Comparison of ENCODE assay signal across 19 mouse cellular contexts in genomic region chr12:3255966-3256365, GRCm38 (mm10). TPM values are rescaled to one million over a fixed set of nuclear protein-coding genes. Genes with fewer than 3 reads are reported as not detected.
DNase-seq lines count a peak whose midpoint lies in the region; ATAC-seq and TF ChIP-seq lines count a peak whose summit lies in the region.
"Had no signal": no experiment of that assay in that cellular context is flagged by ENCODE, and none has a peak within 500 bp of the region (broad histone marks: within the 10 kb centered on the region; RNA-seq: fewer than 3 reads in every experiment).

No protein-coding gene starts in this region.

- no peak overlapping the region for H3K4me2 ChIP-seq in liver, embryonic 13.5 days
- no peak overlapping the region for H3K4me2 ChIP-seq in liver, embryonic 11.5 days
- H3K4me2 ChIP-seq in liver, embryonic 15.5 days = no peak overlapping the region
- H3K4me2 ChIP-seq: forebrain, embryonic 13.5 days; heart, embryonic 11.5 days; hindbrain, embryonic 14.5 days; intestine, embryonic 15.5 days had no signal

- no peaks in the 10 kb centered on the region for H3K9me3 ChIP-seq in liver, embryonic 13.5 days (replicated peaks)
- H3K9me3 ChIP-seq in liver, embryonic 11.5 days (ENCODE audit: control insufficient read depth, low read length) = no peaks in the 10 kb centered on the region
- no peaks in the 10 kb centered on the region for H3K9me3 ChIP-seq in liver, embryonic 15.5 days (replicated peaks)
- H3K9me3 ChIP-seq: embryonic facial prominence, embryonic 10.5 days; forebrain, embryonic 13.5 days; hindbrain, embryonic 10.5 days; intestine, embryonic 15.5 days had no signal

- peaks cover 67% of the 10 kb centered on the region for H3K36me3 ChIP-seq in liver, embryonic 13.5 days
- H3K36me3 ChIP-seq in liver, embryonic 11.5 days (ENCODE audit: control insufficient read depth, insufficient read depth, low read length) = peaks cover 4% of the 10 kb centered on the region
- peaks cover 66% of the 10 kb centered on the region for H3K36me3 ChIP-seq in liver, embryonic 15.5 days (replicated peaks)

- DNase-seq in adrenal gland, postnatal 14 days = peak; percentile 23
- no peak for DNase-seq in adrenal gland, adult 18-20 months (ENCODE audit: low spot score in 2 of 2)
- DNase-seq in liver, embryonic 13.5 days = no peak
- no peak for DNase-seq in liver, embryonic 11.5 days (ENCODE audit: low spot score)
- DNase-seq in Patski (ENCODE audit: low read depth, low spot score) = no peak
- no peak for DNase-seq in layer of hippocampus, adult 2 months (ENCODE audit: low spot score in 2 of 2)
- DNase-seq: cerebellum, adult 2 months; cerebellum, postnatal 10 days; forebrain, postnatal 0 days; heart, adult 2 months; kidney, adult 18-20 months had no signal

- peak overlapping the region; percentile 59 for H3K27ac ChIP-seq in liver, embryonic 13.5 days
- H3K27ac ChIP-seq in liver, embryonic 11.5 days (ENCODE audit: low read depth, low read length) = no peak overlapping the region
- peak overlapping the region; percentile 38 for H3K27ac ChIP-seq in liver, embryonic 15.5 days (replicated peaks)
- H3K27ac ChIP-seq in layer of hippocampus, adult 2 months = no peak overlapping the region
- H3K27ac ChIP-seq: embryonic facial prominence, embryonic 10.5 days; forebrain, embryonic 13.5 days; heart, adult 2 months; hindbrain, embryonic 10.5 days; hindbrain, embryonic 14.5 days; intestine, embryonic 15.5 days had no signal

- no peak for TF ChIP-seq CTCF in Patski (IDR thresholded peaks at IDR 0.05)
- TF ChIP-seq CTCF in layer of hippocampus, adult 2 months (conservative IDR thresholded peaks at IDR 0.05) = no peak

- no peak overlapping the region for H3K4me3 ChIP-seq in liver, embryonic 13.5 days (replicated peaks)
- H3K4me3 ChIP-seq in liver, embryonic 11.5 days (ENCODE audit: low read depth, low read length) = no peak overlapping the region
- H3K4me3 ChIP-seq in liver, embryonic 15.5 days (replicated peaks) = no peak overlapping the region
- H3K4me3 ChIP-seq in layer of hippocampus, adult 2 months = no peak overlapping the region
- H3K4me3 ChIP-seq: embryonic facial prominence, embryonic 10.5 days; forebrain, embryonic 13.5 days; heart, adult 2 months; hindbrain, embryonic 10.5 days; intestine, embryonic 15.5 days had no signal

- peak overlapping the region; percentile 26; the same call in 1 of the 2 replicates for H3K9ac ChIP-seq in liver, embryonic 13.5 days
- H3K9ac ChIP-seq in liver, embryonic 11.5 days (ENCODE audit: low read depth, low read length) = no peak overlapping the region
- no peak overlapping the region for H3K9ac ChIP-seq in liver, embryonic 15.5 days
- H3K9ac ChIP-seq: forebrain, embryonic 13.5 days; forebrain, postnatal 0 days; hindbrain, embryonic 14.5 days; intestine, embryonic 15.5 days had no signal

- H3K4me1 ChIP-seq in liver, embryonic 13.5 days (replicated peaks) = peaks cover 20% of the 10 kb centered on the region
- peaks cover 3% of the 10 kb centered on the region for H3K4me1 ChIP-seq in liver, embryonic 11.5 days (replicated peaks; ENCODE audit: control insufficient read depth, insufficient read depth, low read length)
- peaks cover 14% of the 10 kb centered on the region for H3K4me1 ChIP-seq in liver, embryonic 15.5 days (replicated peaks)
- H3K4me1 ChIP-seq: embryonic facial prominence, embryonic 10.5 days; forebrain, embryonic 13.5 days; hindbrain, embryonic 10.5 days; intestine, embryonic 15.5 days had no signal

- CTCF ChIA-PET in Patski (lab: Charles Lee) = interaction anchor here (1.0 to 1.3 kb wide), 3 partner anchors 11 to 135 kb away, joined by 3 to 4 read pairs (median 3); no protein-coding TSS in a partner anchor

- H3K27me3 ChIP-seq in liver, embryonic 13.5 days = no peaks in the 10 kb centered on the region
- H3K27me3 ChIP-seq in liver, embryonic 11.5 days (replicated peaks; ENCODE audit: control insufficient read depth, insufficient read depth, low read length) = no peaks in the 10 kb centered on the region
- no peaks in the 10 kb centered on the region for H3K27me3 ChIP-seq in Patski
- no peaks in the 10 kb centered on the region for H3K27me3 ChIP-seq in liver, embryonic 15.5 days
- H3K27me3 ChIP-seq: forebrain, embryonic 13.5 days; intestine, embryonic 15.5 days had no signal

- no peak for ATAC-seq in liver, embryonic 13.5 days (ENCODE audit: low read depth)
- ATAC-seq in liver, embryonic 11.5 days (replicated peaks; ENCODE audit: low FRiP score) = no peak
- ATAC-seq in Patski = peak; percentile 44
- no peak for ATAC-seq in liver, embryonic 15.5 days (ENCODE audit: insufficient read depth)
- ATAC-seq: activated CD4-positive, CD25-positive, alpha-beta regulatory T cell, adult 4 months; forebrain, embryonic 13.5 days; forebrain, postnatal 0 days; intestine, embryonic 15.5 days had no signal

- POLR2A ChIA-PET in Patski (lab: Charles Lee) = interaction anchor here (0.7 kb wide), 1 partner anchor 53 kb away, joined by 3 read pairs; the partner anchor contains the start of gene Rab10

- in situ Hi-C loops in Patski (cut with MboI; ENCODE audit: low pct_unique_long_range_greater_than_20kb) = no loop called here

RNA-seq across cellular contexts. Expression of gene Rab10, which starts 53.8 kb away (rescaled TPM):
- total RNA-seq in adrenal gland, postnatal 14 days (2021) = 157 TPM in 2 replicates
- 100 to 1,000 TPM; 142 to 220 TPM for total RNA-seq in adrenal gland, adult 18-20 months (2021)
- 47.9 and 57.3 TPM in 2 replicates for polyA plus RNA-seq in liver, embryonic 13.5 days (2015; fragmentation: Nextera tagmentation; extraction: Ambion mirVana)
- 70.9 and 71.1 TPM in 2 replicates for polyA plus RNA-seq in liver, embryonic 11.5 days (2014; fragmentation: Nextera tagmentation; extraction: Ambion mirVana)
- 113 TPM for polyA plus RNA-seq in Patski (2021)
- polyA plus RNA-seq in liver, embryonic 15.5 days (2015; fragmentation: Nextera tagmentation; extraction: Ambion mirVana) = 45.3 and 45.7 TPM in 2 replicates
- total RNA-seq in layer of hippocampus, adult 2 months (2021) = 100 to 1,000 TPM; 151 to 158 TPM

Comparison
In these comparisons a context has a peak if more than half of its experiments do, and no peak if none do; other contexts are left out.
1. H3K27ac ChIP-seq: peak in liver, embryonic 13.5 days (single experiment) and liver, embryonic 15.5 days (single experiment); none in liver, embryonic 11.5 days (single experiment) and layer of hippocampus, adult 2 months (single experiment).